Mouse (Mus musculus): ENCODE data around the gene Dio3. TPM values are rescaled to one million over a fixed set of nuclear protein-coding genes. Genes with fewer than 3 reads are reported as not detected.

Gene Dio3
- 2.7 and 5.0 TPM in 2 replicates for polyA plus RNA-seq (2011; ENCODE audit: insufficient read length, low read depth, missing spikeins)

GRCm38 (mm10) chr12:110278853-110279252 lies at the start of gene Dio3:
Gene Dio3, plus strand, starts transcription at chr12:110279068.
- no peaks in the 10 kb centered on the region for H3K4me1 ChIP-seq (ENCODE audit: control insufficient read depth, insufficient read depth, low read length)
- no peak for TF ChIP-seq CTCF (IDR thresholded peaks at IDR 0.05; ENCODE audit: borderline replicate concordance, insufficient read depth, low read length)
- H3K27ac ChIP-seq (ENCODE audit: insufficient read depth, low read length) = no peak within 1 kb of the TSS
- peak within 1 kb of the TSS; percentile 12 for H3K4me3 ChIP-seq (ENCODE audit: insufficient read depth, low read length)

GRCm38 (mm10) chr12:110230296-110230695 lies 48.6 kb upstream of the Dio3 start:
- no peak overlapping the region for H3K27ac ChIP-seq (ENCODE audit: insufficient read depth, low read length)
- H3K4me1 ChIP-seq (ENCODE audit: control insufficient read depth, insufficient read depth, low read length) = no peaks in the 10 kb centered on the region
- H3K4me3 ChIP-seq (ENCODE audit: insufficient read depth, low read length) = no peak overlapping the region
- TF ChIP-seq POLR2A (IDR thresholded peaks at IDR 0.05; ENCODE audit: low read depth, low read length) = no peak
- no peak for TF ChIP-seq CTCF (IDR thresholded peaks at IDR 0.05; ENCODE audit: borderline replicate concordance, insufficient read depth, low read length)

- Histone ChIP-seq H3K4me1 (ENCODE audit: control insufficient read depth, insufficient read depth, low read length) (no peaks in the 10 kb centered on the region), H3K27ac (ENCODE audit: insufficient read depth, low read length) (no peak overlapping the region), H3K4me3 (ENCODE audit: insufficient read depth, low read length) (no peak overlapping the region)
- TF ChIP-seq POLR2A (IDR thresholded peaks at IDR 0.05; ENCODE audit: low read depth, low read length) = no peak
Observed at GRCm38 (mm10) chr12:110230767-110231166, 48.1 kb upstream of the Dio3 start.

- TF ChIP-seq POLR2A (IDR thresholded peaks at IDR 0.05; ENCODE audit: low read depth, low read length) (no peak), CTCF (IDR thresholded peaks at IDR 0.05; ENCODE audit: borderline replicate concordance, insufficient read depth, low read length) (no peak)
- Histone ChIP-seq H3K27ac (ENCODE audit: insufficient read depth, low read length) (no peak overlapping the region), H3K4me3 (ENCODE audit: insufficient read depth, low read length) (no peak overlapping the region), H3K4me1 (ENCODE audit: control insufficient read depth, insufficient read depth, low read length) (no peaks in the 10 kb centered on the region)
Observed at GRCm38 (mm10) chr12:110231709-110232600, 46.9 kb upstream of the Dio3 start.

- H3K4me1 ChIP-seq (ENCODE audit: control insufficient read depth, insufficient read depth, low read length) = no peaks in the 10 kb centered on the region
- H3K4me3 ChIP-seq (ENCODE audit: insufficient read depth, low read length) = no peak overlapping the region
- TF ChIP-seq CTCF (IDR thresholded peaks at IDR 0.05; ENCODE audit: borderline replicate concordance, insufficient read depth, low read length) (no peak), POLR2A (IDR thresholded peaks at IDR 0.05; ENCODE audit: low read depth, low read length) (no peak)
- no peak overlapping the region for H3K27ac ChIP-seq (ENCODE audit: insufficient read depth, low read length)
Observed at GRCm38 (mm10) chr12:110235908-110236307, 43.0 kb upstream of the Dio3 start.

GRCm38 (mm10) chr12:110237046-110237445 lies 41.8 kb upstream of the Dio3 start:
- Histone ChIP-seq H3K27ac (ENCODE audit: insufficient read depth, low read length) (no peak overlapping the region), H3K4me3 (ENCODE audit: insufficient read depth, low read length) (no peak overlapping the region), H3K4me1 (ENCODE audit: control insufficient read depth, insufficient read depth, low read length) (no peaks in the 10 kb centered on the region)
- TF ChIP-seq POLR2A (IDR thresholded peaks at IDR 0.05; ENCODE audit: low read depth, low read length) (no peak), CTCF (IDR thresholded peaks at IDR 0.05; ENCODE audit: borderline replicate concordance, insufficient read depth, low read length) (no peak)

GRCm38 (mm10) chr12:110239358-110239757 lies 39.5 kb upstream of the Dio3 start:
- Histone ChIP-seq H3K27ac (ENCODE audit: insufficient read depth, low read length) (no peak overlapping the region), H3K4me3 (ENCODE audit: insufficient read depth, low read length) (no peak overlapping the region), H3K4me1 (ENCODE audit: control insufficient read depth, insufficient read depth, low read length) (no peaks in the 10 kb centered on the region)
- no peak for TF ChIP-seq POLR2A (IDR thresholded peaks at IDR 0.05; ENCODE audit: low read depth, low read length)
- TF ChIP-seq CTCF (IDR thresholded peaks at IDR 0.05; ENCODE audit: borderline replicate concordance, insufficient read depth, low read length) = no peak

GRCm38 (mm10) chr12:110244581-110244980 lies 34.3 kb upstream of the Dio3 start:
- TF ChIP-seq CTCF (IDR thresholded peaks at IDR 0.05; ENCODE audit: borderline replicate concordance, insufficient read depth, low read length) = no peak
- TF ChIP-seq POLR2A (IDR thresholded peaks at IDR 0.05; ENCODE audit: low read depth, low read length) = no peak
- Histone ChIP-seq H3K4me1 (ENCODE audit: control insufficient read depth, insufficient read depth, low read length) (no peaks in the 10 kb centered on the region), H3K27ac (ENCODE audit: insufficient read depth, low read length) (no peak overlapping the region), H3K4me3 (ENCODE audit: insufficient read depth, low read length) (no peak overlapping the region)

GRCm38 (mm10) chr12:110245461-110245860 lies 33.4 kb upstream of the Dio3 start:
- Histone ChIP-seq H3K4me1 (ENCODE audit: control insufficient read depth, insufficient read depth, low read length) (no peaks in the 10 kb centered on the region), H3K4me3 (ENCODE audit: insufficient read depth, low read length) (no peak overlapping the region), H3K27ac (ENCODE audit: insufficient read depth, low read length) (no peak overlapping the region)
- TF ChIP-seq POLR2A (IDR thresholded peaks at IDR 0.05; ENCODE audit: low read depth, low read length) (no peak), CTCF (IDR thresholded peaks at IDR 0.05; ENCODE audit: borderline replicate concordance, insufficient read depth, low read length) (no peak)

GRCm38 (mm10) chr12:110252163-110252575 lies 26.7 kb upstream of the Dio3 start:
- H3K27ac ChIP-seq (ENCODE audit: insufficient read depth, low read length) = no peak overlapping the region
- TF ChIP-seq CTCF (IDR thresholded peaks at IDR 0.05; ENCODE audit: borderline replicate concordance, insufficient read depth, low read length) (no peak), POLR2A (IDR thresholded peaks at IDR 0.05; ENCODE audit: low read depth, low read length) (no peak)

More at GRCm38 (mm10) chr12:110252163-110252575, 26.7 kb upstream of the Dio3 start:
- Histone ChIP-seq H3K4me3 (ENCODE audit: insufficient read depth, low read length) (no peak overlapping the region), H3K4me1 (ENCODE audit: control insufficient read depth, insufficient read depth, low read length) (no peaks in the 10 kb centered on the region)

Data from embryonic fibroblast, embryonic 13.5 days (primary cell).